ENCODE assay signal across 9 mouse cellular contexts in genomic region chr11:95142980-95143575, GRCm38 (mm10). TPM values are rescaled to one million over a fixed set of nuclear protein-coding genes. Genes with fewer than 3 reads are reported as not detected.
A peak's percentile ranks its signal among the peaks of the same experiment; 100 is the strongest.
DNase-seq lines count a peak whose midpoint lies in the region; ATAC-seq lines count a peak whose summit lies in the region.
"Had no signal": no experiment of that assay in that cellular context is flagged by ENCODE, and none has a peak within 500 bp of the region (broad histone marks: within the 10 kb centered on the region; RNA-seq: fewer than 3 reads in every experiment).

No protein-coding gene starts in this region.

- intact Hi-C loops in gastrocnemius, postnatal 36 days (cut with DNase I), result no loop called here

- peak overlapping the region; percentile 24; the same call in 1 of the 2 replicates for H3K4me3 ChIP-seq in heart, embryonic 11.5 days (ENCODE audit: low read depth, low read length)
- H3K4me3 ChIP-seq in limb, embryonic 12.5 days (replicated peaks), result peak overlapping the region; percentile 24
- H3K4me3 ChIP-seq in neural tube, embryonic 15.5 days (replicated peaks), result peak overlapping the region; percentile 6; the same call in 1 of the 2 replicates

- peaks cover 98% of the 10 kb centered on the region for H3K27me3 ChIP-seq in heart, embryonic 11.5 days (ENCODE audit: control insufficient read depth, insufficient read depth, low read length)
- H3K27me3 ChIP-seq in limb, embryonic 12.5 days, result peaks cover 100% of the 10 kb centered on the region
- H3K27me3 ChIP-seq in neural tube, embryonic 15.5 days (replicated peaks), result peaks cover 99% of the 10 kb centered on the region

- no peak overlapping the region for H3K9ac ChIP-seq in heart, embryonic 11.5 days (ENCODE audit: low read depth, low read length)
- H3K9ac ChIP-seq in limb, embryonic 12.5 days (replicated peaks), result no peak overlapping the region
- no peak overlapping the region for H3K9ac ChIP-seq in neural tube, embryonic 15.5 days (replicated peaks)

- ATAC-seq in heart, embryonic 11.5 days (replicated peaks; ENCODE audit: insufficient number of reproducible peaks, low FRiP score, low TSS enrichment), result no peak
- no peak for ATAC-seq in limb, embryonic 12.5 days (ENCODE audit: insufficient number of reproducible peaks, insufficient read depth, low FRiP score, low TSS enrichment, low read depth)
- ATAC-seq in neural tube, embryonic 15.5 days (ENCODE audit: low FRiP score), result no peak

- 5% methylated on average over 39 of the region's 39 CpGs for WGBS in heart, embryonic 11.5 days (ENCODE audit: insufficient replicate concordance)
- 2% methylated on average over 39 of the region's 39 CpGs for WGBS in limb, embryonic 12.5 days
- WGBS in neural tube, embryonic 15.5 days, result 3% methylated on average over 39 of the region's 39 CpGs

- no peaks in the 10 kb centered on the region for H3K9me3 ChIP-seq in heart, embryonic 11.5 days (replicated peaks; ENCODE audit: control insufficient read depth, low read length)
- no peaks in the 10 kb centered on the region for H3K9me3 ChIP-seq in limb, embryonic 12.5 days
- no peaks in the 10 kb centered on the region for H3K9me3 ChIP-seq in neural tube, embryonic 15.5 days (replicated peaks)

- peak overlapping the region; percentile 41 for H3K4me2 ChIP-seq in heart, embryonic 11.5 days
- peak overlapping the region; percentile 41 for H3K4me2 ChIP-seq in limb, embryonic 12.5 days
- peak overlapping the region; percentile 26 for H3K4me2 ChIP-seq in neural tube, embryonic 15.5 days

- H3K4me1 ChIP-seq in heart, embryonic 11.5 days (ENCODE audit: control insufficient read depth, insufficient read depth, low read length), result peaks cover 20% of the 10 kb centered on the region
- H3K4me1 ChIP-seq in limb, embryonic 12.5 days (replicated peaks), result peaks cover 45% of the 10 kb centered on the region
- peaks cover 33% of the 10 kb centered on the region for H3K4me1 ChIP-seq in neural tube, embryonic 15.5 days

- no peak overlapping the region for H3K27ac ChIP-seq in heart, embryonic 11.5 days (ENCODE audit: low read depth, low read length)
- no peak overlapping the region for H3K27ac ChIP-seq in limb, embryonic 12.5 days
- no peak overlapping the region for H3K27ac ChIP-seq in neural tube, embryonic 15.5 days (replicated peaks)

- no peaks in the 10 kb centered on the region for H3K36me3 ChIP-seq in heart, embryonic 11.5 days (ENCODE audit: control insufficient read depth, insufficient read depth, low read length)
- H3K36me3 ChIP-seq in limb, embryonic 12.5 days, result no peaks in the 10 kb centered on the region
- H3K36me3 ChIP-seq in neural tube, embryonic 15.5 days, result no peaks in the 10 kb centered on the region

- peak; percentile 25 for DNase-seq in gastrocnemius, adult 18-20 months (ENCODE audit: low spot score)
- DNase-seq in gastrocnemius, postnatal 36 days, result no peak
- DNase-seq in ZHBTc4 (ENCODE audit: low read depth, low spot score), result peak; percentile 68
- DNase-seq in thymus, postnatal 10 days (ENCODE audit: low spot score in 2 of 2), result no peak
- no peak for DNase-seq in layer of hippocampus, adult 18-20 months (ENCODE audit: low spot score in 2 of 2)

RNA-seq across cellular contexts. Expression of gene Dlx4, which starts 3.0 kb away (rescaled TPM):
- total RNA-seq in gastrocnemius, adult 18-20 months (2021), result not detected
- not detected for total RNA-seq in gastrocnemius, postnatal 36 days (2021)
- not detected in 2 replicates for polyA plus RNA-seq in heart, embryonic 11.5 days (2014; fragmentation: Nextera tagmentation; extraction: Ambion mirVana)
- polyA plus RNA-seq in limb, embryonic 12.5 days (2016; fragmentation: Nextera tagmentation; extraction: Ambion mirVana), result 1.4 and 1.9 TPM in 2 replicates
- not detected in 2 replicates for polyA plus RNA-seq in neural tube, embryonic 15.5 days (2015; fragmentation: Nextera tagmentation; extraction: Ambion mirVana)
- total RNA-seq in layer of hippocampus, adult 18-20 months (2021), result under 1 TPM; 0.13 to 0.17 TPM
- total RNA-seq: hematopoietic stem cell, adult 5-6 weeks had no signal

RNA-seq across cellular contexts. Expression of gene Dlx3, which starts 23.2 kb away (rescaled TPM):
- total RNA-seq in gastrocnemius, adult 18-20 months (2021), result not detected
- not detected for total RNA-seq in gastrocnemius, postnatal 36 days (2021)
- 0.30 and 0.40 TPM in 2 replicates for polyA plus RNA-seq in heart, embryonic 11.5 days (2014; fragmentation: Nextera tagmentation; extraction: Ambion mirVana)
- 8.4 and 9.9 TPM in 2 replicates for polyA plus RNA-seq in limb, embryonic 12.5 days (2016; fragmentation: Nextera tagmentation; extraction: Ambion mirVana)
- 0.28 and 0.50 TPM in 2 replicates for polyA plus RNA-seq in neural tube, embryonic 15.5 days (2015; fragmentation: Nextera tagmentation; extraction: Ambion mirVana)
- total RNA-seq in layer of hippocampus, adult 18-20 months (2021), result not detected
- total RNA-seq: hematopoietic stem cell, adult 5-6 weeks had no signal

Comparison
In these comparisons a context has a peak if more than half of its experiments do, and no peak if none do; other contexts are left out.
1. DNase-seq: peak in gastrocnemius, adult 18-20 months (single experiment) and ZHBTc4 (single experiment); none in gastrocnemius, postnatal 36 days (0 of 2), thymus, postnatal 10 days (0 of 2) and layer of hippocampus, adult 18-20 months (0 of 2).
2. Peak in every context shown above with its lines, with median percentiles within 50 percentile points of each other: H3K4me2 ChIP-seq and H3K4me3 ChIP-seq.